Mouse (Mus musculus): ENCODE measurements around the gene Sh3gl2. TPM values are rescaled to one million over a fixed set of nuclear protein-coding genes. Genes with fewer than 3 reads are reported as not detected.

Gene Sh3gl2
- total RNA-seq, 1 experiment from 2014 or later, result not detected

- no peak for ATAC-seq (replicated peaks in 1 of 2; ENCODE audit: insufficient read depth in 1 of 2, low FRiP score in 2 of 2, low TSS enrichment in 1 of 2, low read depth in 1 of 2, poor library complexity in 2 of 2, severe bottlenecking in 2 of 2)
Observed at GRCm38 (mm10) chr4:85619261-85619660, 414.3 kb downstream of the Sh3gl2 start.

GRCm38 (mm10) chr4:85629381-85629780, 424.5 kb downstream of the Sh3gl2 start:
- ATAC-seq (replicated peaks in 1 of 2; ENCODE audit: insufficient read depth in 1 of 2, low FRiP score in 2 of 2, low TSS enrichment in 1 of 2, low read depth in 1 of 2, poor library complexity in 2 of 2, severe bottlenecking in 2 of 2), result no peak

DNA sequence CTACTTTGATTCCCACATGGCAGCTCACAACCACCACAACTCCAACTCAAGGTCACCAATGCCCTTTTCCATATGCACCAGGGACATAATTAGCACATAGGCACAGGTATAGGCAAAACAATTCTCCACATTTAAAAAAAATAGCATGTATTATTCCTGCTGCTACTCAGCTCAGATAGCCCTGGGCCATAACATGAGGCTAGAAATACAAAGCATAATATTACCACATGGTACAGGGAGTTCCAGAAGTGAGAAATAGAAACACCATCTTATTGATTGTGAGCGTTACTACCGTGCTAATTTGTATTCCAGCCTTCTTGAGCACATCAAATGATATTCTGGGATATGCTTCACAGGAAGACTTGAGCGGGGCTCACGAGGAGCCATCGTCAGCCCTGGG, 464.3 kb downstream of the Sh3gl2 start:
- no peak for ATAC-seq (replicated peaks in 1 of 2; ENCODE audit: insufficient read depth in 1 of 2, low FRiP score in 2 of 2, low TSS enrichment in 1 of 2, low read depth in 1 of 2, poor library complexity in 2 of 2, severe bottlenecking in 2 of 2)

GRCm38 (mm10) chr4:85669735-85670134, 464.8 kb downstream of the Sh3gl2 start:
- ATAC-seq (replicated peaks in 1 of 2; ENCODE audit: insufficient read depth in 1 of 2, low FRiP score in 2 of 2, low TSS enrichment in 1 of 2, low read depth in 1 of 2, poor library complexity in 2 of 2, severe bottlenecking in 2 of 2), result no peak

DNA sequence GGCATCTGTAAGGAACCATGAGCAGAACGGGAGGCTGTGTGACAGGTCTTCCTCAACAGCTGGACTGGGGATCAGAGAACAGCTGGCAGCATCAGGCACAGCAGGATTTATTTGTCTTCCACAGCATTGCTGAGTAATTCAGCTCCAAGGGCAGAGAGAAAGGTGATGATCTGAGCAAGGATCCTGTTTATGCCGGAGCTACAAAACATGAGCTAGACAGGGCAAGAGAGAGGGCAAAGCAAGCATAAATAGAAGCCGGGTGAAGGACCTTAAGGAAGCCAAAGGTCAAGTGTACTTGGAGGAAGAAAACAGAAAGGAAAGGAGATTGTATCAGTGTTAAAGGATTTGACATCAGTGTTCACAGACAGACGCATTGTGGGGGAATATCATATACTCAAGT, 467.4 kb downstream of the Sh3gl2 start:
- no peak for ATAC-seq (replicated peaks in 1 of 2; ENCODE audit: insufficient read depth in 1 of 2, low FRiP score in 2 of 2, low TSS enrichment in 1 of 2, low read depth in 1 of 2, poor library complexity in 2 of 2, severe bottlenecking in 2 of 2)

DNA sequence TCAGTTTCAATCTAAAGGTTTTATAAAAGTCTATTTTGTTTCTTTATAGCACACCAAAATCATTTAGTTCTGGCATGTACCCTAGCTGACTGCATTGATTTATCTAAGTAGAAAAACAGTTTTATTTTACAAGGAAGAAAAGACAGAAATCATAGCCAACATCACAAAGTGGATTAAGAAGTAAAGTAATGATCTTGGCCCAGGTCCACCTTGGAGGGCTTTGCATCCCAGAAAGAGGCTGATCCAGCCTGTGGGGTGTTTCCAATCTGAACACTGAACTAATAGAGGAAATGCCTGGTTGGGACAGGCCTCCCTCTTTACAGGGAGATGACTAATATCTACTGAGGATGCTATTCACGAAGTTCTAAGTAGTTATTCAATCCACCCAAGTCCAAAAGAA, 472.7 kb downstream of the Sh3gl2 start:
- ATAC-seq (replicated peaks in 1 of 2; ENCODE audit: insufficient read depth in 1 of 2, low FRiP score in 2 of 2, low TSS enrichment in 1 of 2, low read depth in 1 of 2, poor library complexity in 2 of 2, severe bottlenecking in 2 of 2), result no peak

DNA sequence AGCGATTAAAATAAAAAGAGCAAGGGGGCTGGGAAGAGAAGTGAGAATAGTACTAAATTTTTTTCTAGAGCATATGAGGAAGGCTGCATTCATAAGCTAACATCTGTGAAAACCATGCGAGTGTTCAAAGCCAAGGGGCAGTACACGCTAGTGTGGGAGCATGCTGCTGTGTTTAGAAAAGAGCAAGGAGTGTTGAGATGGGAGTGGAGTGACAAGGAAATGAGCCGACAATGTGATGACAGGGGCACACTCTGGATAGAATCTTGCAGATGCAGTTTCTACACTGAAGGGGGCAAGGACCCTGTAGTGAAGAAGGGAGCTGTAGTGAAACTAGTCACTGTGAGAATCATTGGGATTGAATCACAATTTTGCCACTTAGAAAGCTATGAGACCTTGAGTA, 481.2 kb downstream of the Sh3gl2 start:
- ATAC-seq (replicated peaks in 1 of 2; ENCODE audit: insufficient read depth in 1 of 2, low FRiP score in 2 of 2, low TSS enrichment in 1 of 2, low read depth in 1 of 2, poor library complexity in 2 of 2, severe bottlenecking in 2 of 2), result no peak

Measured in hematopoietic stem cell, adult 5-6 weeks (primary cell).